Comparison of ENCODE assay signal across 21 mouse cellular contexts in the genomic region with DNA sequence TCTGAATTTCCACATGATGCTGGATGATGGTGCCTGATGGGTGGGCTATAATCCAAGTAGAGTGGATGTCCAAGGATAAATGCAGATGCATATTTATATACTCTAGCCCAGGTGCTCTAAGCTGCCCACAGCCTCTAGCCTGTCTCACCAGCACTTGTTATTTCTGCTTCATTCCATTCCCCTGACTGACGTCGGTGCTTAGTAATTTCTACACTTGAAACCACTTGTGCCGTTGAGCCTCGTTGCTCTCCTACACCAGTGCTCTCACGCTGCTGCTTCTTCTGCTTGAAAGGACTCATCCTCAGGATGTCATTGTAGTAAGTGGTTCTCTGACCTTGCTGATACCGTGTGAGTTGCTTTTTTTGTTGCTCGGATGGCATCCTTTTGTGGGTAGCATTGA.
DNase-seq lines count a peak whose midpoint lies in the region; ATAC-seq and TF ChIP-seq lines count a peak whose summit lies in the region.
"Had no signal": no experiment of that assay in that cellular context is flagged by ENCODE, and none has a peak within 500 bp of the region (broad histone marks: within the 10 kb centered on the region; RNA-seq: fewer than 3 reads in every experiment).

No protein-coding gene starts in this region.

- DNase-seq in heart, adult 11 months, result peak; percentile 50
- DNase-seq in heart, postnatal 14 days, result no peak
- DNase-seq in brain, adult 2 months (ENCODE audit: low read depth, low spot score), result peak; percentile 53
- peak; percentile 48 for DNase-seq in lung, embryonic 14.5 days
- DNase-seq in lung, postnatal 36 days, result peak; percentile 30
- DNase-seq in layer of hippocampus, postnatal 10 days (ENCODE audit: low spot score in 2 of 2), result no peak
- no peak for DNase-seq in layer of hippocampus, postnatal 36 days
- DNase-seq: B cell, adult 2 months; gastrocnemius, postnatal 14 days; heart, adult 2 months; heart, postnatal 4 days; midbrain, embryonic 14.5 days; spleen, adult 18-20 months; thymus, adult 18-20 months; thymus, postnatal 4 days had no signal

- H3K36me3 ChIP-seq in lung, embryonic 14.5 days (ENCODE audit: insufficient read depth), result no peaks in the 10 kb centered on the region
- no peaks in the 10 kb centered on the region for H3K36me3 ChIP-seq in midbrain, embryonic 16.5 days (ENCODE audit: control insufficient read depth, insufficient read depth, low read length)

- TF ChIP-seq CTCF in lung, embryonic 14.5 days (IDR thresholded peaks at IDR 0.05; ENCODE audit: low read depth), result no peak

- peak; percentile 41; the same call in 1 of the 2 replicates for ATAC-seq in lung, embryonic 14.5 days (ENCODE audit: insufficient read depth)
- no peak for ATAC-seq in midbrain, embryonic 16.5 days
- ATAC-seq: hindbrain, postnatal 0 days; intestine, postnatal 0 days had no signal

- H3K27me3 ChIP-seq in lung, embryonic 14.5 days (ENCODE audit: insufficient read depth, low read length), result no peaks in the 10 kb centered on the region
- no peaks in the 10 kb centered on the region for H3K27me3 ChIP-seq in midbrain, embryonic 16.5 days (ENCODE audit: control insufficient read depth, insufficient read depth, low read depth, low read length)
- H3K27me3 ChIP-seq: megakaryocyte, embryonic 14.5 days had no signal

- H3K27ac ChIP-seq in lung, embryonic 14.5 days (ENCODE audit: low read depth), result no peak overlapping the region
- no peak overlapping the region for H3K27ac ChIP-seq in midbrain, embryonic 16.5 days (ENCODE audit: low read length)
- H3K27ac ChIP-seq: heart, adult 2 months; hindbrain, postnatal 0 days; liver, embryonic 14.5 days had no signal

- no peaks in the 10 kb centered on the region for H3K4me1 ChIP-seq in lung, embryonic 14.5 days (ENCODE audit: insufficient read depth)
- H3K4me1 ChIP-seq in midbrain, embryonic 16.5 days (ENCODE audit: control insufficient read depth, insufficient read depth, low read length), result no peaks in the 10 kb centered on the region
- H3K4me1 ChIP-seq: megakaryocyte, embryonic 14.5 days had no signal

- intact Hi-C loops in heart, postnatal 14 days (cut with DNase I), result no loop called here

- H3K9me3 ChIP-seq in lung, embryonic 14.5 days (ENCODE audit: low read depth, low read length), result no peaks in the 10 kb centered on the region
- no peaks in the 10 kb centered on the region for H3K9me3 ChIP-seq in midbrain, embryonic 16.5 days (replicated peaks; ENCODE audit: control insufficient read depth, low read length, poor library complexity, severe bottlenecking)

- no peak overlapping the region for H3K4me3 ChIP-seq in lung, embryonic 14.5 days (ENCODE audit: low read depth, low read length)
- H3K4me3 ChIP-seq in midbrain, embryonic 16.5 days (ENCODE audit: low read depth, low read length), result no peak overlapping the region
- H3K4me3 ChIP-seq: heart, adult 2 months; megakaryocyte, embryonic 14.5 days; myocyte had no signal

- whole genome bisulfite sequencing in lung, embryonic 14.5 days, result 61% methylated on average over 7 of the region's 7 CpGs
- 70% methylated on average over 7 of the region's 7 CpGs for WGBS in midbrain, embryonic 16.5 days

- no peak overlapping the region for H3K9ac ChIP-seq in lung, embryonic 14.5 days
- H3K9ac ChIP-seq in midbrain, embryonic 16.5 days (ENCODE audit: low read depth, low read length), result no peak overlapping the region
- H3K9ac ChIP-seq: liver, embryonic 14.5 days had no signal

- H3K4me2 ChIP-seq in lung, embryonic 14.5 days, result no peak overlapping the region
- no peak overlapping the region for H3K4me2 ChIP-seq in midbrain, embryonic 16.5 days (ENCODE audit: low read length)

Comparison
In these comparisons a context has a peak if more than half of its experiments do, and no peak if none do; other contexts are left out.
1. DNase-seq: peak in heart, adult 11 months (single experiment), brain, adult 2 months (single experiment), lung, embryonic 14.5 days (single experiment) and lung, postnatal 36 days (single experiment); none in heart, postnatal 14 days (0 of 2), layer of hippocampus, postnatal 10 days (0 of 2) and layer of hippocampus, postnatal 36 days (0 of 2).